Mouse (Mus musculus): ENCODE data around the gene Rtn4. TPM values are rescaled to one million over a fixed set of nuclear protein-coding genes. Genes with fewer than 3 reads are reported as not detected.

Rtn4 gene
- polyA plus RNA-seq, 1 experiment from 2014 or later = 24.6 TPM

Other genes with a start within 250 kb of the Rtn4 start
- gene Prorsd1, start 177.9 kb upstream of the Rtn4 start, polyA plus RNA-seq (2016; fragmentation: Nextera tagmentation; extraction: Ambion mirVana) = 31.4 and 32.1 TPM in 2 replicates
- 36.2 and 37.0 TPM in 2 replicates for gene Mtif2, start 166.5 kb upstream of the Rtn4 start, polyA plus RNA-seq (2016; fragmentation: Nextera tagmentation; extraction: Ambion mirVana)
- gene Clhc1, start 145.0 kb upstream of the Rtn4 start, polyA plus RNA-seq (2016; fragmentation: Nextera tagmentation; extraction: Ambion mirVana) = 0.21 and 0.23 TPM in 2 replicates
- gene Rps27a, start 144.8 kb upstream of the Rtn4 start, polyA plus RNA-seq (2016; fragmentation: Nextera tagmentation; extraction: Ambion mirVana) = 1,007 and 1,054 TPM in 2 replicates
- 0.41 and 0.54 TPM in 2 replicates for gene 4931440F15Rik, start 132.7 kb downstream of the Rtn4 start, polyA plus RNA-seq (2016; fragmentation: Nextera tagmentation; extraction: Ambion mirVana)

Data from liver, embryonic 12.5 days (tissue).